Mouse (Mus musculus) lung, postnatal 25 days (tissue): Measurements from ENCODE around the gene Clasp1.

Source experiments
- DNase-seq: peaks from one replicate; pipeline ENCODE4 v3.0.0; 2022; ENCODE audit warnings: low spot score

Clasp1 gene

GRCm38 (mm10) chr1:118498311-118498710 is 109.5 kb downstream of the Clasp1 start:
- peak; percentile 78 for DNase-seq

- no peak for DNase-seq
These were observed 111.7 kb downstream of the Clasp1 start for GRCm38 (mm10) chr1:118500606-118501005.

DNA sequence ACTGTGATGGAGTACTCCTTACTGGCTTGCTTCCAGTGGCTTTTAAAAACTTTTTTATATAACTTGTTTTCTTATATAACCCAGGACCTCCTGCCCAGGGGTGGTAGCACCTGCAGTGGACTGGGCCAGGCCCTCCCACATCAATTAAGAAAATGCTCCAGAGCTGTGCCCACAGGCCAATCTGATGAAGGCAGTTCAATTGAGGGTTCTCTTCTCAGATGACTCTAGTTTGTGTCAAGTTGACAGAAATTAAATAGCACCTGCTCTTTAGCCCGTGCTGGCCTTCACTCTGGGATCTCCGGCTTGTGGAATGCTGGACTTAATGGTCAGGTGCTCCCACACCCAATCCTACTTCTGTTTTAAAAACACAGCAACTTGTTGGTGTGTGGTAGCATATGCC is 112.8 kb downstream of the Clasp1 start:
- DNase-seq: no peak

GRCm38 (mm10) chr1:118505746-118506145 is 116.9 kb downstream of the Clasp1 start:
- DNase-seq: no peak

- DNase-seq: no peak
These were observed 122.1 kb downstream of the Clasp1 start for GRCm38 (mm10) chr1:118510996-118511395.

DNA sequence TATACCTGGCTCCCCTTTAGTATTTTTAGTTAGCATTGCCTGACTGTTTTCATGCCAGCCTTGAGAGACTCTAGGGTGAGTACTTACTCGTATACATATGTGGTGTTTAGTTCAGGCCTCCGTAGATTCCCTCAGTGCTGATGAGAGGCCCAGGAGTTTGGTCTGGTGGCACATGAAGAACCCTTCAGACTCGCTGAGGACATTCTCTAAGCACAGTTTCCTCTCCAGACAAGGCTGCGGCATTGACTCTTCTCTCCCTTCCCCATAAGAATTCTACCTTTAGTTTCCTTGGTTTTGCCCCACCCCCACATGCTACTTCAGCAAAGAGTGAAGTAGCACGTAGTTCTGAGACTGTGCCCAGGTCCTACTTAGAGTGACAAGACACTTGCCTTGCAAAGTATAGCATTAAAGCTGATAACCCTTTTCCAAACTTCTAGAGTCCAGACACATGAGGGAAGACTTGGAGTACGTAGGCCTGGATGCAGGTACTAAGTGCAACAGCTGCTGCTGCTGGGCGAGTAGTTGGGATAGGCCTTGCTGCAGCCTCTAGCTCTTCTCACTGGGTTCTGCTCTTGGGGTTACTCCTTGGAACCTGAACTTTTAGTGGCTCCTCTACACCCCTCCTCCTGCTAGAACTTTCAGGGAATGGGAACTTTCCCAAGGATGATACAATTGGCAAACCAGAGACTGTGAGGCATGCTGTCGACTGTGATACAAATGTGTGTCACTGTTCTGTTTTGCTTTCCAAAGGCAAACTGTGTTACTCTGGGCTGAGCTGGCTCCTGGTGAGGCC is 123.1 kb downstream of the Clasp1 start:
- DNase-seq: peak; percentile 8

GRCm38 (mm10) chr1:118516256-118516655 is 127.4 kb downstream of the Clasp1 start:
- no peak for DNase-seq

DNA sequence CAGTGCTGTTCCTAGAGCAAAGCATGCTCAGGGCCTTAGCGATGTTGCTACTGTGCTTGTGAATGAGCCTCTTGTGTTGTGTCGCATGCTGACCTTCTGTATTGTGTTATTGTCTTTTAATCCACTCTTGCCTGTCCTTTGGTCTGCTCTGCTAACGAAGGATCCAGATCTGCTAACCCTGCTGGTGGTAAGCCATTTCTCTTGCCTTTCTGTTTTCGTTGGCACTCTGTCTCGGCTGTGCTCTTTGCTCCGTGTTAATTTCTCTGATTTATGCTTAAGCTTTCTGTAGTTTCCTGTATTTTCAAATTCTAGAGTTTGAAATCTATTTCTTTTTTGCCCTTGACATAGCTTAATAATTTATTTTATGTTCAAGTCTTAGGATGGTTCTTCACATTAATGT is 134.3 kb downstream of the Clasp1 start:
- no peak for DNase-seq

GRCm38 (mm10) chr1:118525336-118525735 is 136.5 kb downstream of the Clasp1 start:
- DNase-seq: peak; percentile 63

DNA sequence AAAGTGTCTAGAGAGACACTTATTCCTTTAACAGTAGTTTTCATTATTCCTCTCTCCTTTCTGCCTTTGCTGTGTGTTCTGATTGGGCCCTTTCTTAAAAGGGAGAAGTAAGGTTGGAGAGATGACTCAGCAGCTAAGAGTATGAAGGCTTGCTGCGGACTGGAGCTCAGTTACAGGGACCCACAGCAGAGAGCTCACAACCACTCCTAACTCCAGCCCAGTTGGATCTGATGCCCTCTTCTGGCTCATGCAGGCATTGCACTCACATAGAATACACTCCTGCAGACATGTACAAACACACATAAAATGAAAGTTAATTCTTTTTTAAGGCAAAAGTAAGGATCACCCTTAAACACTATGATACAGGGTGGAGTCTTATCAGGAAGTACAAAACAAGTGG is 140.4 kb downstream of the Clasp1 start:
- DNase-seq: no peak

DNA sequence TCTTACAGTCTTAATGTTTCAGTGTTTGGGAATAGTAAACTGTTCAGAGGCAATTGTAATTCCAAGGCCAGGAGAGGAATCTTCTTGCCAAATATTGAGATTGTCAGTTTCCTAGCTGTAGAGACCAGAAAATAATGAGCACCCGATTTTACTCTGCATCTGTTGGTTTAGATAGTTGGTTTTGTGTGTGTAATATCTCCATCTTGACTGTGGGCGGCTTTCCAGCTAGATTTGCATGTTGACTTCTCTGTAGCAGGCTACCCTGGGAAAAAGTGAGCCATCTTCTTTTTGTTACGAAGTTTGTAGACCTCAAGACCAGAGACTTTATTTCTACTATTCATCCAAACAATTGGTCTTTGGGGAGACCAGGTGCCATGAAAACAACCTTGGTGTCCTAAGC is 142.4 kb downstream of the Clasp1 start:
- DNase-seq: no peak

GRCm38 (mm10) chr1:118536021-118536420 is 147.2 kb downstream of the Clasp1 start:
- no peak for DNase-seq

DNA sequence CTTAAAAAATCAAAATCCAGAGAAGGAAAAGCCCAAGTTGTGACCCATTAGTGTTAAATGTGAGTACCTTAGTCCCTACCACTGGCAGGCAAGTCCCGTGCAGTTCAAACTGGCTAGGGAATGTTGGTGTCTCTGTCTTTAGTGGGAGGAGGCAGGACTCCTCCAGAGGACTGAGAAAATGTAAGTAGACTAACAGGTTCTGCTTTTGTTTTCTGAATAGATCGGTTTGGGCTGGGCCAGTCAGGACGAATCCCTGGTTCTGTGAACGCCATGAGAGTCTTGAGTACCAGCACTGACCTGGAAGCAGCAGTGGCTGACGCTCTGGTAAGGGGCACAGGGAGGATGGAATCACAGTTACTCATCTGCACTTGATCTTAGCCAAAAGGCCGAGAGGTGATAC is 150.2 kb downstream of the Clasp1 start:
- no peak for DNase-seq

GRCm38 (mm10) chr1:118542880-118543279 is 154.0 kb downstream of the Clasp1 start:
- DNase-seq: no peak

DNA sequence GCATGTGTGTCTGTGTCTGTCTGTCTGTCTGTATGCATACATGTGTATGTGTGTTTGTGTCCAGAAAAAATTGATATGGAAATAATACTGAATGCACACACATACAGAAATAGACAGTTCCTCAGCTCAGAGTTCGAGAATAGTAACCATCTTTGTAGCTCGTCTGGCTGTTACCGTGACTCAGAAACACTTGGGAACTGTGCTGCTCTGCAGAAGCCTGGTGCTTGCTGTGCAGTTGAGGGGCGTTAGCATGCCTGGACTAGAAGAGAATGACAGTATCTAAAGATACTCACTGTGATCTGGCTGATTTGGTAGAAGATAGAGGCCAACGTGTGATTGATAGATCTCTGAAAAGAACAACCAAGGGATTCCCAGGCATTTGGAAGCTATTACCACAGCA is 159.9 kb downstream of the Clasp1 start:
- DNase-seq: no peak

GRCm38 (mm10) chr1:118551152-118551551 is 162.3 kb downstream of the Clasp1 start:
- no peak for DNase-seq

GRCm38 (mm10) chr1:118552071-118552470 is 163.2 kb downstream of the Clasp1 start:
- no peak for DNase-seq

- DNase-seq: no peak
These were observed 164.2 kb downstream of the Clasp1 start for GRCm38 (mm10) chr1:118553045-118553444.

DNA sequence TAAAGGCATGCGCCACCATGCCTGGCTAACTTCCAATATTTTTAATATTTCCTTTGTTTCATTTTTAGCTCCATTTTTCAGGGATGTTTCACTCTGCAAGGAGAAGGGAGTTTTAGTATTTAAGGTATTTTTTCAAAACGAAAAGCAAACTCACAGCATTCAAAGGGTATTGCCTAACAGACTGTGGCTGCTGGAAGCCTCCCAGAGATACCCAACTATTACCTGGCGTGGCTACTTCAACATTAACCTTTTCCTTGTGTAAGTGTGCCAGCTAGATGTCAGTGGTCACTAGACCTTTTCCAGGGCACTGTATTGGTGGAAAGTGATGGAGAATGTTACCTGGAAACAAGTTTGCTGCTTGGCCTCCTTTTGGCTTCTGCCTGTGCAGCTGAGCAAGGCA is 164.6 kb downstream of the Clasp1 start:
- peak; percentile 46 for DNase-seq

DNA sequence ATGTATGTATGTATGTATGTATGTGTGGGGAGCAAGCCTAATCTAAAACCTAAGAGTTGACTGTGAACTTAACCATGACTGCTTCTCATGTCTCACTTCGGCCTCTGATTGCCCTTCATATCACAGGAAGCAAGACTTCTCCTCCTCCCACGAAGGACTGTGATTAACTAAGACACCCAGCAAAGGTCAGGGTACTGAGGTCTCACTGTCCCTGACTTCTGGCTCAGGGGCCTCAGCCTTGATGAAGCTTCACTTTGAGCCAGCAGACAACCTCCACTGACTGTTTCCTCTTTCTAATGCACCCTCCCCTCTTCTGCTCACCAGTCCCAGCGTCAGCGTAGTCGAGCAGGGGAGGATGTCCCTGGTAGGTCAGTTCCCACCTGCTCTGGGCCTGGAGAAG is 166.1 kb downstream of the Clasp1 start:
- DNase-seq: no peak

- no peak for DNase-seq
These were observed 170.9 kb downstream of the Clasp1 start for GRCm38 (mm10) chr1:118559716-118560115.

DNA sequence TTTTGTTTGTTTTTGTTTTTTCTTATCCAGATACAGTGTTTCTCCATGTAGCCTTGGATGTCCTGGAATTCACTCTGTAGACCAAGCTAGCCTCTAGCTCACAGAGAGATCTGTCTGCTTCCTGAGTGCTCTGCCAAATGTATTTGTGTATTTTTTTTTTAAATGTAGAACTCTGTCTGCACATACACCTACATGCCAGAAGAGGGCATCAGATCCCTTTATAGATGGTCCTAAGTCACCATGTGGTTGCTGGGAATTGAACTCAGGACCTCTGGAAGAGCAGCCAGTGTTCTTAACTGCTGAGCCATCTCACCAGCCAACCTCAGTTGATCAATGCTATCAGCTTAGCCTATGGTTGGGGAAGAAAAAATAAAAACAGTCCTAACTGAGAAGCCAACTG is 175.7 kb downstream of the Clasp1 start:
- no peak for DNase-seq

DNA sequence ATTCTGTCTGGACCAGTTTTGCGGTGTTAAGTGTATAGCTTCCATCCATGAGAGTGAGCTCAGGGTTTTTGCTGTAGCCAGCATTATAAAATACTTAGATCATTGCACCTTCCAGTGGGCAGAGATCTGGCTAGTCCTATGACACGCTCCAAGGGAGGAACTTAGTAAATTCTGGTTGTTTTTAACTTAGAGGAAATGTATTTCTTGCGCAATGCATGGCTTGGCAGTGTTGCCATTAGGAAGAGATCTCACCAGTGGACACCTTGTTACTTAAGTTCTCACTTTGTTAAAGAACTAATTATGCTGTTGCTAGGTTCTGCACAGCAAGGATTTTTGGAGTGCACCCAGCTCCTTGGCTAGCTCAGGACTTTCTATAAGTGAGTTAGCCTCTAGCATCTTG is 178.8 kb downstream of the Clasp1 start:
- DNase-seq: no peak

GRCm38 (mm10) chr1:118580174-118580702 is 191.4 kb downstream of the Clasp1 start:
- DNase-seq: no peak
